Mouse (Mus musculus) heart, embryonic 12.5 days (tissue): ENCODE data around the gene Mphosph9. TPM values are rescaled to one million over a fixed set of nuclear protein-coding genes. Genes with fewer than 3 reads are reported as not detected.

Experiments
- ATAC-seq: fragments of 200-750 bp; cut with Nextera tagmentation; 2 replicates; pipeline ENCODE4 v1.8.0; 2017; ENCODE audit warnings: moderate TSS enrichment, moderate library complexity; ENCODE audit not compliant: insufficient number of reproducible peaks, low FRiP score
- H3K27ac ChIP-seq: fragments of 300-500 bp; sonication (generic); 2 replicates; pipeline ENCODE4 v1.5.1; 2016; ENCODE audit warnings: mild to moderate bottlenecking, moderate library complexity; ENCODE audit not compliant: poor library complexity, severe bottlenecking
- H3K27me3 ChIP-seq: fragments of 300-500 bp; sonication (generic); replicated peaks from 2 replicates; pipeline ENCODE4 v1.6.1; 2016; ENCODE audit warnings: mild to moderate bottlenecking, moderate library complexity
- H3K36me3 ChIP-seq: fragments of 300-500 bp; sonication (generic); 2 replicates; pipeline ENCODE4 v1.6.1; 2016; ENCODE audit warnings: mild to moderate bottlenecking, moderate library complexity
- H3K4me1 ChIP-seq: fragments of 300-500 bp; sonication (generic); replicated peaks from 2 replicates; pipeline ENCODE4 v1.6.1; 2016; ENCODE audit warnings: mild to moderate bottlenecking
- H3K4me2 ChIP-seq: fragments of 300-500 bp; sonication (generic); 2 replicates; pipeline ENCODE4 v1.6.1; 2016; ENCODE audit warnings: mild to moderate bottlenecking, moderate library complexity
- H3K4me3 ChIP-seq: fragments of 300-500 bp; sonication (generic); 2 replicates; pipeline ENCODE4 v1.5.1; 2016; ENCODE audit warnings: mild to moderate bottlenecking
- H3K9ac ChIP-seq: fragments of 300-500 bp; sonication (generic); 2 replicates; pipeline ENCODE4 v1.6.1; 2016; ENCODE audit warnings: mild to moderate bottlenecking, moderate library complexity
- H3K9me3 ChIP-seq: fragments of 300-500 bp; sonication (generic); replicated peaks from 2 replicates; pipeline ENCODE4 v1.6.1; 2016; ENCODE audit warnings: mild to moderate bottlenecking, moderate library complexity
- WGBS: fragments of 180-500 bp; shearing (Covaris S2); methylation state at CpG from one replicate; pipeline ENCODE4 v1.1.7; 2016; 5-methylcytosine and 5-hydroxymethylcytosine counted together
- polyA plus RNA-seq: library from polyadenylated mRNA; unstranded; fragments of >200 nt; fragmentation: Nextera tagmentation; extraction: Ambion mirVana; gene quantifications from 2 replicates; pipeline ENCODE4 v1.2.1, GENCODE M21; 2016

Mphosph9 gene
- polyA plus RNA-seq, 1 experiment from 2014 or later, result 13.4 TPM

DNA sequence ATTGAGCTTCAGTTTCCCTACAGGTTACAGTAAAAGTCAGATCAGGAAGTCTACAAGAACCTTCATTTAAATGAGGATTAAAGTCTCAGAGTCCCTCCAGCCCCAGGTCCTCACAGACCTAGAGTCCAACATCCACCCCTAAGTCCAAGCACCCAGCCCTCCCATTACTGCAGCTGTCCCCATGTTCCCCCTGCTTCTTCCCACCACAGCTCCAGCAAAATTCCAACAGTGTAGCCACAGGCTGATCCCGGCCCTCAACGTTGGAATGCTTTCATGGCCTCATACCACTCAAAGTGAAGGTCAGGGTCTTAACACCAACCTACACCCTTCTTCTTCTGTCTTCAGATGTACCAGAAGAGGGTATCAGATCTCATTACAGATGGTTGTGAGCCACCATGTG, 116.1 kb downstream of the Mphosph9 start:
- no peak overlapping the region for H3K4me2 ChIP-seq
- H3K4me1 ChIP-seq, result peaks cover 90% of the 10 kb centered on the region
- H3K4me3 ChIP-seq, result no peak overlapping the region
- H3K9ac ChIP-seq, result no peak overlapping the region
- ATAC-seq, result no peak
- 75% methylated on average over 2 of the region's 2 CpGs for WGBS
- no peaks in the 10 kb centered on the region for H3K27me3 ChIP-seq
- peak overlapping the region; percentile 67; the same call in 1 of the 2 replicates for H3K27ac ChIP-seq
- H3K36me3 ChIP-seq, result peaks cover 15% of the 10 kb centered on the region
- no peaks in the 10 kb centered on the region for H3K9me3 ChIP-seq

DNA sequence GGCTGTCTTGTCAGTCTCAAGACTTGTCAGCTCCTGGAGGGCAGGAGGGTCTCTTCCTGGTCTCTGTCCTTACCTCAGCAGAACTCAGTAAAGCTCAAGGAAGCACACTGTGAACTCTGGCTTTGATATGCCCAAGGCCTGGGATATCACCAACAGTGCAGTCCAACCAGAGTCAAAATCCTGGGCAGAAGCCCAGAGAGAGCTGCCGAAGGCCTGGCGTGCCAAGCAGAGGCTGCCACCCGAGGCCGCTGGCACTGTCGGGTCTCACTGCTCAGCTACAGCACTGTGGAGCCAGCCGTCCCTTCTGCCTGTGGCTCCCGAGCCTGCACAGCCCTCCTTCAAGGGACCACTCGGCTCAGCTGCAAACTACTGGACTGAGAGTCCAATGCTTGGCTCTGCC, 116.5 kb downstream of the Mphosph9 start:
- peaks cover 15% of the 10 kb centered on the region for H3K36me3 ChIP-seq
- no peak overlapping the region for H3K4me3 ChIP-seq
- ATAC-seq, result no peak
- H3K4me2 ChIP-seq, result no peak overlapping the region
- WGBS, result 74% methylated on average over 8 of the region's 8 CpGs
- H3K9ac ChIP-seq, result peak overlapping the region; percentile 55; the same call in 1 of the 2 replicates
- H3K9me3 ChIP-seq, result no peaks in the 10 kb centered on the region
- H3K27ac ChIP-seq, result peak overlapping the region; percentile 67; the same call in 1 of the 2 replicates
- H3K27me3 ChIP-seq, result no peaks in the 10 kb centered on the region
- peaks cover 90% of the 10 kb centered on the region for H3K4me1 ChIP-seq

DNA sequence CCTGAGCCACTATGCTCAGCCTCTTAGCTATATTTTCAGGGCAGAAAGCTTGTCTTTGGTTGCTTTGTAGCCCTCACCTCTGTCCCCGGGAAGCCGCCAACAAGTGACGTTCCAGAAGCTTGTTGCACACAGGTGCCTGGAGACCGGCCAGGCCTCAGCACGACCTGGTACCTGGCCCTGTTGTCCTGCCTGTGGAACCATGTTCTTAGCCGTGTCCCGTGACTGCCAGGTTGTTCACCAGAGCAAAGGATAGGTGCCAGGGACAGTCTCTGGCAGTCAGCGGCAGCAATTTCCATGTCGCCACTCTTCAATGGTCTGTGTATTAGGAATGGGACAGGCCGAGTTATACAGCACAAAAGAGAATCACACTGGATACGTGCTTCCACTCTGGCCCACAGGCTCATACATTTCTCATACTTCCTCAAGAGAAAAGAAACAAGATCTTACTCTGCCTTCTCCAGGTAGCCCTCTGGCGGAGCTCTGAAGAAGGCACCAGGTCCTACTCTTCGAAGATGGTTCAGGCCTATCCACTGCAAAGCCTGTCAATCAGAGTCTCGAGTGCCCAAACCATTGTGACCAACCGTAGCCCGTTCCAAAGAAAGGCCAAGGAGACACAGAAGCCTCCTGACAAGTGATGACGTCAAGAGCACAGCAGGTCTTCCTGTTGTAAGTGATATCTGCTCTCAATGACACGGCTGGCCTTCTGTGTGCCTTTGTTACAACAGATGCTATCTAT, 117.3 kb downstream of the Mphosph9 start:
- Histone ChIP-seq H3K9ac (no peak overlapping the region), H3K9me3 (no peaks in the 10 kb centered on the region), H3K36me3 (peaks cover 7% of the 10 kb centered on the region), H3K27ac (peak overlapping the region; percentile 67), H3K27me3 (no peaks in the 10 kb centered on the region), H3K4me1 (peaks cover 91% of the 10 kb centered on the region), H3K4me3 (no peak overlapping the region), H3K4me2 (no peak overlapping the region)
- no peak for ATAC-seq
- WGBS, result 56% methylated on average over 18 of the region's 18 CpGs

DNA sequence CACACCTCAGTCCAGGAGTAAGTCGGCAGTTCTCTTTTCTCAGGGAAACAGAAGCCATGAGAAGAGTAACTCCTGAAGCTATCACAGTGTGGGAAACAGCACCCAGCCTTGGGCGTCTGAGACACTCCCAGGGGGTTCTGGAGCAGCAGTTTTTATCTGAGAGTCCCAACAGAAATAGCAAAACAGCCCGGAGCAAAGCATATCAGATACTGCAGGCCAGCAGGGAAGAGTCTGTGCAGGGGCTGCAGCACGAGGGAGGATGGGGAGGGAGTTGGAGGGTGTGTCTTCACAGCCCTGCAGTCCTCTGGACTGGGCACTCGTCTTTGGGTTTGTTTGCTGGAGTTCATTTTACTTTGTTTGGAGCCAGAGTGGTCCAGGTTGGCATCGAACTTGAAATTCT, 117.9 kb downstream of the Mphosph9 start:
- Histone ChIP-seq H3K9ac (peak overlapping the region; percentile 28; the same call in 1 of the 2 replicates), H3K4me1 (peaks cover 91% of the 10 kb centered on the region), H3K36me3 (peaks cover 4% of the 10 kb centered on the region; the same call in 1 of the 2 replicates), H3K27me3 (no peaks in the 10 kb centered on the region), H3K27ac (peak overlapping the region; percentile 67), H3K9me3 (no peaks in the 10 kb centered on the region), H3K4me3 (no peak overlapping the region), H3K4me2 (peak overlapping the region; percentile 6; the same call in 1 of the 2 replicates)
- ATAC-seq, result no peak
- 17% methylated on average over 6 of the region's 6 CpGs for WGBS

DNA sequence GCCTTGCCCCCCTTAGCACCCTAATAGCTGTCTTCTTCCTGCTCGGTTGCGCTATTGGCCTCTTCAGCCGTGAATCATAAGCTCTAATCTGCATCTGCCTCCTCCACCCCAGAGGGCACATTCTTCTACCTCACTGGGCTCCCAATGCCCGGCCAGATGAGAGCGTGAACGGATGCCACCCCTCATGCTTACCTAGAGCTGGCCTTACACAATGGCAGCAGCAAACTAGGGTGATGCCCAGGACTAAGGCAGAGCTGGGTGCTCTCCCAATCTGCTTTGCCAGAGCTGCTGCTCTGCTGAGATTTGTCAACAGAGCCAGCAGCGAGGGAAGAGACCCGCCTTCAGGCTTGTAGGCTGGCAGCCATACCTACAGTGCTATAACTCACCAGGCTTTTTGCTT, 119.7 kb downstream of the Mphosph9 start:
- WGBS, result 69% methylated on average over 8 of the region's 8 CpGs
- Histone ChIP-seq H3K4me1 (peaks cover 89% of the 10 kb centered on the region), H3K4me2 (no peak overlapping the region), H3K9me3 (no peaks in the 10 kb centered on the region), H3K4me3 (no peak overlapping the region), H3K27ac (peak overlapping the region; percentile 99), H3K9ac (peak overlapping the region; percentile 56; the same call in 1 of the 2 replicates), H3K36me3 (peaks cover 4% of the 10 kb centered on the region; the same call in 1 of the 2 replicates), H3K27me3 (no peaks in the 10 kb centered on the region)
- ATAC-seq, result no peak

DNA sequence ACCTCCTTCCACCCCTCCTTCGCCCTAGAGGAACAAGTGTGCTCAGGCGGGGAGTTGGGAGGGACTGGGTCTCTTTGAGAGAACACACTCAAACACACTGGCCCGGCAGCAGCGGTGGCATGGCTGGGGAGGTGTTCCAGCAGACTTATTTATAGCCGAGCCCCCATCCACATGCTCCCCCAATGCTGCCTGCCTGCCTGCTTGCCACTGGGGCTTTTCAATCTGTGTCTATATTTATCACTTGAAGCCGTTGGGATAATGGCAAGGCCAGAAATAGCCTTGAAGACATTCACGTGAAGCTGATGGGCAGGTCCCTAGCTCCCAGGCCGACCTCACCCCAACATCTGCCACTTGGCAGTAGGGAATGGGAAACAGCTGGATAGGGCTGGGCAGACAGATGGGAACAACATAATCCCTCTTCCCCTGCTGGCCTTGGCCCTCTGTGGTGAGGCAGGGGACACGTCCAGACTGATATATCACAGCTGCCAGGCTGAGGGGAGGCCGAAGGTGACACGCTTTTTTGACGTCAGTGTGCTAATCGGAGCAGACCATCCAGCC, 121.2 kb downstream of the Mphosph9 start:
- H3K4me3 ChIP-seq, result no peak overlapping the region
- H3K36me3 ChIP-seq, result peaks cover 4% of the 10 kb centered on the region; the same call in 1 of the 2 replicates
- peak overlapping the region; percentile 65 for H3K9ac ChIP-seq

DNA sequence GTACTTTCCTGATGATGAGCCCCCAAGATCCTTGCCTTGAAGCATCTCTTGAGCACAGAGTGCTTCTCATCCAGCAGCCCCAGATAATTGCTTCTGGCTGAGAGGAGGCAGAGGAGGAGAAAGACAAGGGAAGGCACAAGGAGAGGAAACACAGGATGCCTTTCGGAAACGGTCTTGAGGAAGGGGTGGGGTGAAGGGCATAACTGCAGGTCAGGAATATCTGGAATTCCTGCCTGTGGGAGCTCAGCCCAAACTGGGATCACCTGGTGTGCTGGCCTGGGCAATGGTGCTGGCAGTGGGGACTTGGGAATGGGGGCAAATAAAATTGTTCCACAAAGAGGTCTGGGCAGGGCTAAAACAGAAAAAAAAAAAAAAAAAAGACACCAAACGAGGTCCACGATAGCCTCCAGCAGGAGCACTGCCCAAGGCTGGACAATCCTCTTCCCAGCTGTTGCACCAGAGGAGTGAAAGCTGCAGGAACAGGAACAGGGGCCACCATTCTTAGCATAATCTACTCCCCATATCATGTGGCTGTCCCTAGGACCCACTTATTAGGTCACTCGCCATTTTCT, 121.9 kb downstream of the Mphosph9 start:
- ATAC-seq, result no peak
- no peaks in the 10 kb centered on the region for H3K9me3 ChIP-seq
- H3K27ac ChIP-seq, result peak overlapping the region; percentile 99
- H3K9ac ChIP-seq, result peak overlapping the region; percentile 65
- H3K27me3 ChIP-seq, result no peaks in the 10 kb centered on the region
- WGBS, result 20% methylated on average over 5 of the region's 5 CpGs
- peaks cover 92% of the 10 kb centered on the region for H3K4me1 ChIP-seq
- peaks cover 4% of the 10 kb centered on the region; the same call in 1 of the 2 replicates for H3K36me3 ChIP-seq
- H3K4me3 ChIP-seq, result no peak overlapping the region
- peak overlapping the region; percentile 43 for H3K4me2 ChIP-seq

More for the DNA sequence above, 121.2 kb downstream of the Mphosph9 start:
- H3K27ac ChIP-seq, result peak overlapping the region; percentile 99
- no peaks in the 10 kb centered on the region for H3K27me3 ChIP-seq
- WGBS, result 15% methylated on average over 13 of the region's 13 CpGs
- H3K4me1 ChIP-seq, result peaks cover 94% of the 10 kb centered on the region
- peak overlapping the region; percentile 43 for H3K4me2 ChIP-seq
- no peaks in the 10 kb centered on the region for H3K9me3 ChIP-seq
- peak; percentile 44 for ATAC-seq

DNA sequence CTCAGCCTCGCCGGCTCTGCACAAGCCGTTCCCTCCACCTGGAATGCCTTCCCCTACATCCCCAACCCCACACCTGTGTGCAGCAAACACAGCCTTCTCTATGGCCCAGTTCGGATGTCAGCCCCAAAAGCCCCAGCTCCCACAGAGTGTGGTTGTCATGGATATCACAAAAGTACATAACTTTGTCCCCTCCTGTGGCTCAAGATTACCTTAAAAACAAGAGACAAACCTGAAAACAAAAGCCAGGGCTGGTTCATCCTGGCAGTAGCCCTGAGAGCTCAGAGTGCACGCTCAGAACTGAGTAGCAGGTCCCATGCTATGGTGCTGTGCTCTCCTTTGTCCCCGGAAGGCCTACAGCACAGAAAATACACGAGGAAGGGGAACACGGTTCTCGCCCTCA, 122.6 kb downstream of the Mphosph9 start:
- no peak overlapping the region for H3K4me3 ChIP-seq
- H3K27ac ChIP-seq, result peak overlapping the region; percentile 99
- WGBS, result 72% methylated on average over 9 of the region's 9 CpGs
- H3K9ac ChIP-seq, result peak overlapping the region; percentile 65
- no peaks in the 10 kb centered on the region for H3K27me3 ChIP-seq
- peaks cover 92% of the 10 kb centered on the region for H3K4me1 ChIP-seq
- ATAC-seq, result no peak
- peaks cover 4% of the 10 kb centered on the region; the same call in 1 of the 2 replicates for H3K36me3 ChIP-seq
- H3K4me2 ChIP-seq, result no peak overlapping the region
- H3K9me3 ChIP-seq, result no peaks in the 10 kb centered on the region

DNA sequence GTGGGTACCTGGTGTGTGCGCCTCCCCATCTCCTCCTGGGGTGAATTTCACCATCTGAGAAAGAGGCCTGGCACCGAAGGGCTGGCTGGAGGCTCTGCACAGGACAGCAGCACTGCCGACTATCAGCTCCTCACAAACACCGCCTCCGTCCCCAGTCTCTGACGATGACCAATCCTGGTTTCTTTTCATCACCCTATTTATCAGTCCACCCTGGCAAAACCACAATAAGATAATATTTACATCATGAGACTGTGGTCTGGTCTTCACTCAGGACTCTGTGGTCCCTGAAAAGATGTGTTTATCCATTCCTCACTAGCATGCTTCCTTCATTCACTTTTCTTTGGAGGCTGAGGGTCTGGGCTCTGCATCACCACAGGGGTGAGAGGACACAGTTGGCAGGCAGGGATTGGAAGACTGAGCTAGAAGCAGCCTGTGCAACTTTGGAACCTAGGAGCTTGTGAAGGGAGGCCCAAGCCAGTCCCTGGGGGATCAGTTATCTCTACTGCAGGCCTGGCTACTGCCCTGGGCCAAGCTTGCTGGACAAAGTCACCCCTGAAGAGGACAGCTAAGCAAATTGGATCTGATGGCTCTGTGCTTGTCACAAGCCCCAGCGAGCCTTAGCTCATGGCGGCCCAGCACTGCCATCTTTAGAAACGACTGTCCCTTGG, 123.5 kb downstream of the Mphosph9 start:
- peaks cover 93% of the 10 kb centered on the region for H3K4me1 ChIP-seq
- H3K9me3 ChIP-seq, result no peaks in the 10 kb centered on the region
- no peak overlapping the region for H3K4me3 ChIP-seq
- H3K27ac ChIP-seq, result peak overlapping the region; percentile 99
- peaks cover 4% of the 10 kb centered on the region; the same call in 1 of the 2 replicates for H3K36me3 ChIP-seq
- ATAC-seq, result no peak
- peak overlapping the region; percentile 25; the same call in 1 of the 2 replicates for H3K9ac ChIP-seq
- no peaks in the 10 kb centered on the region for H3K27me3 ChIP-seq
- WGBS, result 43% methylated on average over 9 of the region's 9 CpGs
- H3K4me2 ChIP-seq, result no peak overlapping the region

DNA sequence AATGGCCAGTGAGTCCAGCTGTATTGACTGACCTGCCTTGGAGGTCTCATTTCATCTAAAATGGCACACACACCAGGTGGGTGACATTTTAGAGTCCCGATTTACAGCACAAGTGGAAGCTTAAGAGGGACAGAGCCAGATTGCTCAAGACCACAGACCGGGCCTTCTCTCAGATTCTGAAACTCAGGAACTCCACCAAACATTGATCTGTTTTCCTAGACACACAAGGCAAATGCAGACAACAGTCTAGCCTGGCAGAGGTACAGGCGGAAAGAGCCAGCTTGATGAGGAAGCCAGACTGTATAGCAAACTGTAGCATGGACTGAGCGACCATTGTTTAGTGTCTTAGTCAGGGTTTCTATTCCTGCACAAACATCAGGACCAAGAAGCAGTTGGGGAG, 124.5 kb downstream of the Mphosph9 start:
- Histone ChIP-seq H3K4me2 (no peak overlapping the region), H3K4me3 (no peak overlapping the region), H3K4me1 (peaks cover 96% of the 10 kb centered on the region), H3K9me3 (no peaks in the 10 kb centered on the region), H3K36me3 (no peaks in the 10 kb centered on the region), H3K27me3 (no peaks in the 10 kb centered on the region), H3K27ac (peak overlapping the region; percentile 51; the same call in 1 of the 2 replicates), H3K9ac (no peak overlapping the region)
- WGBS, result 82% methylated on average over 4 of the region's 4 CpGs
- no peak for ATAC-seq

DNA sequence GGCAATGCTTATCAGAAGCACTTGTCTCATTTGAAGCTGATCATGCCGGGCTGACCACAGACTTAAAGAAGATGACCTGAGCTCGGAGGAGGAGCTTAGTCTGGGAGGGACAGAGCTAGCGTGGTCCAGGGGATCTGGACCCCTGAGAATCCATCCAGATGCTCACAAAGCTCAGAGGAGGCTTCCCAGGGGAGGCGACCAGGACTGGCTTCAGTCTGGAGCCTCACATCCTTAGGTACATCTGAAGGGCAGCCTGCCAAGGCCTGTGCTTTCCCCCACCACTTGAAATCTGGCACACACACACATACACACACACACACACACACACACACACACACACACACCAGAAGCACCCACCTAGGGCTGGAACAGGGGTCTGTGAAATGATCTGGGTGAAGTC, 125.7 kb downstream of the Mphosph9 start:
- H3K4me2 ChIP-seq, result no peak overlapping the region
- no peak for ATAC-seq
- peak overlapping the region; percentile 53 for H3K27ac ChIP-seq
- H3K4me1 ChIP-seq, result peaks cover 94% of the 10 kb centered on the region
- H3K9me3 ChIP-seq, result no peaks in the 10 kb centered on the region
- 37% methylated on average over 4 of the region's 4 CpGs for WGBS
- H3K27me3 ChIP-seq, result no peaks in the 10 kb centered on the region
- H3K9ac ChIP-seq, result no peak overlapping the region; the same call in 1 of the 2 replicates
- H3K4me3 ChIP-seq, result no peak overlapping the region
- H3K36me3 ChIP-seq, result no peaks in the 10 kb centered on the region
